Mouse (Mus musculus): ENCODE measurements around the gene Tex11. TPM values are rescaled to one million over a fixed set of nuclear protein-coding genes. Genes with fewer than 3 reads are reported as not detected.

Tex11 gene
- 0.10 TPM for polyA plus RNA-seq (2017; shearing (Covaris generic))

DNA sequence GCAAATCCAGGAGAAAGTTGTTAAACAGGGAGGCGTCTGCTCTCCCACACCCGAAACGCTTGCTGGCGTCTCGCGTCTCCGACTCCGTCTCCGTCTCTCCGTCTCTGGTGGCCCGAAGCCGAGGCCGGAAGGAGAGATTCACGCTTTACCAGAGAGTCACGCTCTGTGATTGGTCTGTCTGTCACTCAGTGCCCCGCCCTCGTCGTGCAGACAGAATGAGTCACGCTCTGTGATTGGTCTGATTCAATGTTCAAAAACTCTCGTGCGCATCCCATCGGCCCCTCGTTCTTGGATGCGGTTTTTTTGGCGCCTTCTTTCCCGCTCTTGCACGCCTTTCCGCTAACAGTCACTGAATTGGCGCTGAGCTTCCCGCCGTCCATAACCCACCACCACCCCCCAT is at the start of gene Tex11:
Gene Tex11 (minus strand): TSS at position 127 of the 400 bp plus-strand sequence.

DNA sequence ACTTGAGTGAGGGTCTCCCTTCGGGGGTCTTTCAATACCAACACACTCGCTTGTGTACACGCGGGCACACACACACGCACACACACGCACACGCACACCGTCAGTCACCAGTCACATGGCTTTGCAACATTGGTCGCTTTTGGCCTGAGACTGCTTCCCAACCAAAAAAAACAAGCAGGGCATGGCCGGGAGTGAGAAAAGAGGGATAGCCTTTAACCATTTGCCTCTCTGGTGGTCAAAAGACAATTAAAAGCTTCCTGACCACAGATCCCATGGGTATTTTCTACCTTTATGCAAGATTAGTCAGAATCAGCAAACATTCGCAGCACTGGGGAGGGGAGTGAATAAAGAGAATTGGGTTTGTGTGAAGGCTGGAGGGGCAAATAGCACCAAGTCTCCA is 26.5 kb upstream of the Tex11 start, which contains the start of gene Slc7a3:
Gene Slc7a3 (minus strand): TSS at position 101 of the 400 bp plus-strand sequence.

Other genes with a start within 250 kb of the Tex11 start
- gene Slc7a3, start 26.4 kb upstream of the Tex11 start, polyA plus RNA-seq (2017; shearing (Covaris generic)), result 0.80 TPM
- 50.5 TPM for gene Snx12, start 162.9 kb upstream of the Tex11 start, polyA plus RNA-seq (2017; shearing (Covaris generic))
- 2.2 TPM for gene Foxo4, start 194.9 kb upstream of the Tex11 start, polyA plus RNA-seq (2017; shearing (Covaris generic))
- gene Gm614, start 204.3 kb upstream of the Tex11 start, polyA plus RNA-seq (2017; shearing (Covaris generic)), result 7.5 TPM
- gene Il2rg, start 208.6 kb upstream of the Tex11 start, polyA plus RNA-seq (2017; shearing (Covaris generic)), result 1,237 TPM
- not detected for gene Gm20489, start 209.4 kb upstream of the Tex11 start, polyA plus RNA-seq (2017; shearing (Covaris generic))
- gene Med12, start 214.4 kb upstream of the Tex11 start, polyA plus RNA-seq (2017; shearing (Covaris generic)), result 83.5 TPM
- gene Nlgn3, start 239.5 kb upstream of the Tex11 start, polyA plus RNA-seq (2017; shearing (Covaris generic)), result not detected